Mouse (Mus musculus): ENCODE measurements around the gene Tmem135. TPM values are rescaled to one million over a fixed set of nuclear protein-coding genes. Genes with fewer than 3 reads are reported as not detected.

The Tmem135 gene
- polyA plus RNA-seq, 1 experiment from 2014 or later = 14.9 TPM

DNA sequence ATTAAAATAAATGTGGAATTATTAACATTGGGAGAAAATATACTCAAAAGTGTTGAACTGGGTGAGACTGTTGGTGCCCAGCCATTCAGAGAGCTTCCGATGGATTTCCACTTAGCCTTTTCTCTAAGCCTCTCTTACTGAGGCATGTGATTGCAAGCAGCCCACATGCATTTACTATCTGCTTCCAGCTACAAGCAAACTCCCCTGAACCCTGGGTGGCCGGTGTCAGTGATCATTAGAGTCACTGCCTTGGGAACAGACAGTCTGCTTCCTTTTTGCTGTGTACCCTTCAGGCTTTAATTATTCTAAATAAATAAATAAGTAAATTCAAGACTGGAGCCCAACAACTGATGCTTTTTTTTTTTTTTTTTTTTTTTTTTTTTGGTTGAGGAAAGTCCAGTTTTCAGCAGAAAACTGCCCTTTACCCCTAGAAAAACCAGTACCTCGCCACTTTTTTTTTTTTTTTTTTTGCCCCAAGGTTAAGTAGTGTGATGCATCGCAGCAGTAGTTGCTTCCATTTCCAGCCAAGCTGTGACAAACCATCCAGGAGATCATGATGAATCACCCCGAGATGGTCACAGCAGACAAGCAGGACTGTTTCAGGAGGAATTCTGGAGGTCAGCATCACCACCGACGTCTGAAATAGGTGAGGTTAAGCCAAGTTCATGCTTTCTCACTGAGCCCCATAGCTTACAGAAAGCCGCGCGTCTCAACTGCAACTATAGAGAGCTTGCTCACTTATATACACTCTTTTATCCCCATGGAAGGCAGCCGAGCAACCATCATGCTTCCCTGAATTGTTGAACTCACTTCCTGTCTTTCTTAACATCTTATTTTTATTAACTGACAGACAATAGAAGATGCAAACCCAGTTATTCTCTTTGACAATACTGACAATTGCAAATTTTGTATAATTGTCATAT is 22.0 kb upstream of the Tmem135 start:
- H3K4me3 ChIP-seq = no peak overlapping the region
- DNase-seq (ENCODE audit: low spot score) = no peak
- H3K27ac ChIP-seq = no peak overlapping the region
- no peaks in the 10 kb centered on the region for H3K9me3 ChIP-seq
- WGBS = 69% methylated on average over 11 of the region's 11 CpGs
- H3K36me3 ChIP-seq = no peaks in the 10 kb centered on the region
- peaks cover 17% of the 10 kb centered on the region; the same call in 1 of the 2 replicates for H3K4me1 ChIP-seq (replicated peaks)
- no peaks in the 10 kb centered on the region for H3K27me3 ChIP-seq (ENCODE audit: insufficient read depth, poor library complexity, severe bottlenecking)

DNA sequence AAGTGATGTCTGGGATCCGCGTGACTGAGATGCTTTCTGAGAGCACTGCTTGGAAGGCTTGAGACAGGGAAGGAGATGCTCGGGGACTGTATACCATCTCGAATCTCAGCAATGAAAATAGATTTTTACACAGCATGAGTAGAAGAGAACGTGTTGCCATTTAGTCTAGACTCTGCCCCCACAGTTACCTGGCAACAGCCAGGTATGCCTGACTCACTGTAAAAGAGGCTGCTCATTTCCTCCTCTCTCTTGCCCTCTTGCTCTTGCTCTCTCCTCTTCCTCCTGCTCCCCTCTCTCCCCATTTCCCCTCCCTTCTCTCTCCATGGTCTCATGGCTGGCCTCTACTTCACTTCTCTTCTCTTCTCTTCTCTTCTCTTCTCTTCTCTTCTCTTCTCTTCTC is 20.6 kb upstream of the Tmem135 start:
- DNase-seq (ENCODE audit: low spot score) = no peak
- Histone ChIP-seq H3K4me3 (no peak overlapping the region), H3K36me3 (no peaks in the 10 kb centered on the region), H3K27me3 (ENCODE audit: insufficient read depth, poor library complexity, severe bottlenecking) (no peaks in the 10 kb centered on the region), H3K9me3 (no peaks in the 10 kb centered on the region), H3K4me1 (replicated peaks) (peaks cover 17% of the 10 kb centered on the region; the same call in 1 of the 2 replicates), H3K27ac (no peak overlapping the region)
- 87% methylated on average over 5 of the region's 5 CpGs for WGBS

DNA sequence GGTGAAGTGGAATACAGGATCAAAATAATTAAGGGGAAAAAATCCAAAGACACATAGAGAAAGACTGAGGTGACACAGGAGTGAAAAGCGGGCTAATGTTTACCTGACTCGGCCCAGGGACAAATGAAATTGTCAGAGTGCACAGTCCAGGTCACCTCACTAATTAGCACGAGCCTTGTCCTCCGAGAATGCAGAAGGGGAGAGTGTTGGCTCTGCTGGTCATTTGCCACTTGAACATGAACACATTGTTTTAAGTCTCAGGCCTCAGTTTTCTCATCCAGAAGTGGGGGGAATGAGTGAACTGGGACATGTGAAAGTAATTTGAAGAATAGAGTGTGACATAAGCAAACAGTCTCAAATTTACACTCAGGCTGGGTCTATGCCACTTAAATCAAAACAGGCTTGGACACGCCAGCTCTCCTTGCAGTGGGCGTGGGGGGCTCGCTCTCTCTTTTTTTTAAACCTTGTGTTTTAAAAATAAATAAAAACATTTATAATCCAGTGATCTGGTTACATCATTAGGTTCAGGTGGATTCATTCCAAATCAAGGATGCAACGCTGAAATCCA is 19.8 kb upstream of the Tmem135 start:
- Histone ChIP-seq H3K9me3 (no peaks in the 10 kb centered on the region), H3K27me3 (ENCODE audit: insufficient read depth, poor library complexity, severe bottlenecking) (no peaks in the 10 kb centered on the region), H3K4me3 (no peak overlapping the region), H3K36me3 (no peaks in the 10 kb centered on the region), H3K27ac (no peak overlapping the region), H3K4me1 (replicated peaks) (peaks cover 17% of the 10 kb centered on the region; the same call in 1 of the 2 replicates)
- WGBS = 55% methylated on average over 8 of the region's 8 CpGs
- DNase-seq (ENCODE audit: low spot score) = no peak

DNA sequence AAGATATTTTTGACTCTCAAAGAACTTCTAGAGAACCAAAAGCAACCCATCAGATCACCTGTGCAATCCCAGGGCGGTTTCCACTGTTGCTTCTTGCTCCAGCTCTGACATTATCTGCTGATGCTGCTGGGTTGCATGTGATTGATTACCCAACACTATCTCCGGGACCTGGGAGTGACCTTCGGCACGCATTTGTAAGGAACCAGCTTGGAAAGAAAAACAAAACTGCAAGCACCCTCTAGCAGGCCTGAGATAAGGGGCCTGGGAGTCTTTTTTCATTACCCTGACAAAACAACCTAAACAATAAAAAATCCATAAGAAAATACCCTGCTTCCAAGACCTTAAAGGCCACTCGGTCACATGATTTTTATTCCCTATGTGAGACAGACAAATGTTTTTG is 19.2 kb upstream of the Tmem135 start:
- H3K4me3 ChIP-seq = no peak overlapping the region
- H3K4me1 ChIP-seq (replicated peaks) = peaks cover 17% of the 10 kb centered on the region
- H3K9me3 ChIP-seq = no peaks in the 10 kb centered on the region
- H3K27me3 ChIP-seq (ENCODE audit: insufficient read depth, poor library complexity, severe bottlenecking) = no peaks in the 10 kb centered on the region
- no peak for DNase-seq (ENCODE audit: low spot score)
- H3K27ac ChIP-seq = no peak overlapping the region
- H3K36me3 ChIP-seq = no peaks in the 10 kb centered on the region
- 19% methylated on average over 5 of the region's 5 CpGs for WGBS

DNA sequence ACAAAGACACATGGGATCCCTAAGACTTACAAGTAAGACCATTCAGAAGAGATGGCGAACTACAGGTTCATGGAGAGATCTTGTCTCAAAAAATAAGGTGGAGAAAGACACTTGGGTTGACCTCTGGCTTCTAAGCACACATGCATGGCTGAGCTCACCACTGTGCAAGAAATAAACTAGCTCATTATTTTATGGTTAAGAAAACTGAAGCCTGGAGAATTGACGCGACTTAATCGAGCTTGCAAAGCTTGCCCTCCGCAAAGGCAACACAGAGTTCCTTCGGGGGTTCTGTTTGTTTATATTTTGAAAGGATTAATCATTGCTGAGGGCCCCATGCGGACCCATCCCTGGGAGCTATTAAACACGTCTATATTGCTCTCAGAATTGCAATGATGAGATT is 18.6 kb upstream of the Tmem135 start:
- H3K27ac ChIP-seq = no peak overlapping the region
- peaks cover 20% of the 10 kb centered on the region for H3K4me1 ChIP-seq (replicated peaks)
- H3K27me3 ChIP-seq (ENCODE audit: insufficient read depth, poor library complexity, severe bottlenecking) = no peaks in the 10 kb centered on the region
- 50% methylated on average over 8 of the region's 8 CpGs for WGBS
- no peak overlapping the region for H3K4me3 ChIP-seq
- no peaks in the 10 kb centered on the region for H3K9me3 ChIP-seq
- no peak for DNase-seq (ENCODE audit: low spot score)
- no peaks in the 10 kb centered on the region for H3K36me3 ChIP-seq

DNA sequence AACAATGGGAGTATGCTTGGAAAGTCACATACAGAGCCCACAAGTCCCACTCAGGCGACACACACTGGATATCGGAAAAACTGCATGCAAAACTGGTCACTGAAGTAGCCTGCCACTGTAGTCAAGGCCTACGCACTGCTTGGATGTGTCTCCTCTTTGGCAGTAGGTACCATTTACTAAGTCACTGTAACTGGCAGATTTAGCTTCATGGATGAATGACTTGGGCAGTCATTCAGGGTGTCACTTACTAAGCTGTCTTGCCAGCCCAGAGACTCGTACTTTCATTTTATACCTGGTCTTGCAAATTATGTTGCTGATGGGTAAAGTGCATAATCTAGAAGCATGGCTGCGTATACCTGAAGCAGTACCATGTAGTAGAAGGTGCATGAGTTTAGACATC is 17.3 kb upstream of the Tmem135 start:
- H3K27me3 ChIP-seq (ENCODE audit: insufficient read depth, poor library complexity, severe bottlenecking) = 0 out of 2 replicates have a peak, but pooled peaks cover 3% of the 10 kb centered on the region
- no peaks in the 10 kb centered on the region for H3K9me3 ChIP-seq
- peaks cover 20% of the 10 kb centered on the region for H3K4me1 ChIP-seq (replicated peaks)
- no peak overlapping the region for H3K27ac ChIP-seq
- WGBS = 93% methylated on average over 5 of the region's 5 CpGs
- no peak for DNase-seq (ENCODE audit: low spot score)
- no peak overlapping the region for H3K4me3 ChIP-seq
- no peaks in the 10 kb centered on the region for H3K36me3 ChIP-seq

DNA sequence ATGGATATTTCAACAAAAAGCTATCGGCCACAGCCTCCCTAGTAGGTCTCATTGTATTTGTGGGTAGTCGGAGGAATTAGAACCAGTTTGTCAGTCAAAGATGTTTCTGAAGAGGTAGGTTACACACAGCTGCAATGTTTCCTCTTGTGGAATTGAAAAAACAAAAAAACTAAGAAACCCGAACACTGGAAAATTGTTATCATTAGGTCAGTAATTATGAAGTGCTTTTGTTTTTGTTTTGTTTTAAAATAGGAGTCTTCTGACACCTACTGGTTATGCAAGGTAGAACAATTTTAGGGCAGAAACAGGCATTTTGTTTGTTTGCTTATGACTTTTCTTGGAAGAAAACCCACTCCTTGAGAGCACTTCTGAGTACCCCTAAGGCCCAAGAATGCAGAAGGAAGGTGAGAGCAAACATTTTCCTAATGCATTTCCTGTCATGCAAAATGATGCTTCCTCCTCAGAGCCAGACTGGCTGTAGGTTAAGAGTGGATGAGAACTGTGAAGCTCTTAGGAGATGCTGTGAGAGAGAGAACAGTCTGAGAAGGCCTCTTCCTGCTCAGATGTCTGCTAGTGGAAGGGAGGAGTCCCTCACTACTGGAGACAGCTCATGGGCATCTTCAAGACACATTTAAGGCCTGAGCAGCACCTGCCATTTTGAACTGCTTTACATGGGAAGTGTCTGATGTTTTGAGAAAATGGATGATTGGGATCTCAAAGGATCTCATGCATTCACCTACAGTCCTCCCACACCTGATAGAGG is 15.1 kb upstream of the Tmem135 start:
- no peaks in the 10 kb centered on the region for H3K9me3 ChIP-seq
- H3K4me3 ChIP-seq = no peak overlapping the region
- no peak overlapping the region for H3K27ac ChIP-seq
- no peak for DNase-seq (ENCODE audit: low spot score)
- 0 out of 2 replicates have a peak, but pooled peaks cover 3% of the 10 kb centered on the region for H3K27me3 ChIP-seq (ENCODE audit: insufficient read depth, poor library complexity, severe bottlenecking)
- H3K4me1 ChIP-seq (replicated peaks) = peaks cover 16% of the 10 kb centered on the region
- WGBS = 68% methylated on average over 3 of the region's 3 CpGs
- H3K36me3 ChIP-seq = no peaks in the 10 kb centered on the region

DNA sequence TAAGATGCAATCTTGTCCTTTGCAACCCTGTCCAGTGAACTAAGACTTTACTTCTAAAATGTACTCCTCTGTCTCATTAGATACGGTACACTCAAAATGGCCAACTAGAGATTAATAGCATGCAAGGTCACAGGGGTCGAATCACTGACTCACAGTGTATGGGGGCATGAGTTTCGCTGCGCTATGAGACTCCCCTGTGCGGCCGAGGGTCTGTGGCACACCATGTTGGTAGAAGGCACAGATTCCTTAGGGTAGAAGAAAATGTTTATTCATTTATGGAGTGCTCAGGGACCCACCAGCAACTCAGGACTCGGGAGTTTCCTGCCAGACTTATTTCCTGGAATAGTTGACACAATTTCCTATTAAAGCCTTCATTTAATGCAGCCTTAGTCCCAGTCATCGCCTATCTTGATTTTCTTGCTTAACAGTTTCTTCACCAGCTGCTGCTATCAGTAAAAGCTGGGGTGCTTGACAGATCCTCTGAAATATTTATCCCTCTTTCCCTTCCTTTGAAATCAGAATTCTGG is 14.2 kb upstream of the Tmem135 start:
- H3K4me3 ChIP-seq = no peak overlapping the region
- 0 out of 2 replicates have a peak, but pooled peaks cover 3% of the 10 kb centered on the region for H3K27me3 ChIP-seq (ENCODE audit: insufficient read depth, poor library complexity, severe bottlenecking)
- H3K36me3 ChIP-seq = no peaks in the 10 kb centered on the region
- no peak overlapping the region for H3K27ac ChIP-seq
- peaks cover 9% of the 10 kb centered on the region for H3K4me1 ChIP-seq (replicated peaks)
- no peaks in the 10 kb centered on the region for H3K9me3 ChIP-seq
- no peak for DNase-seq (ENCODE audit: low spot score)
- WGBS = 73% methylated on average over 8 of the region's 8 CpGs

DNA sequence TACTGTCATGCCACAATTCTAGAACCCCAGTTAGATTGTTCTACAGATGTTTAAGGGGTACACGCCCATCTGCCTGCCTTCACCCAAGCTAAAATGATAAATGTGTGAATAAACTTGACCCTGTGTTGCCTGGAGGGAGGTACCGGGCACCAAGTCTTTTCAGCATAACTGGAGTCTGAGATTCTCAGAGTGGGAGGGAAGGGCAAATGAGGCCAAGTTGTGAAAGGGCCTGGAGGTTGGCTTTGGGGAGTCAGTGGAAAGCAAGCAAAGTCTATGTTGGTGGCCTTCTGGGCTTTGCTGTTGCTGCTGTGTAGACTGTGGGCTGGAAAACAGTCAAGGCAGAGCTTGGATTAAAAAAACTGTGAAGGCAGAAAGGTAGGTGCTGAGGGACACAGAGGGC is 13.7 kb upstream of the Tmem135 start:
- 78% methylated on average over 2 of the region's 2 CpGs for WGBS

DNA sequence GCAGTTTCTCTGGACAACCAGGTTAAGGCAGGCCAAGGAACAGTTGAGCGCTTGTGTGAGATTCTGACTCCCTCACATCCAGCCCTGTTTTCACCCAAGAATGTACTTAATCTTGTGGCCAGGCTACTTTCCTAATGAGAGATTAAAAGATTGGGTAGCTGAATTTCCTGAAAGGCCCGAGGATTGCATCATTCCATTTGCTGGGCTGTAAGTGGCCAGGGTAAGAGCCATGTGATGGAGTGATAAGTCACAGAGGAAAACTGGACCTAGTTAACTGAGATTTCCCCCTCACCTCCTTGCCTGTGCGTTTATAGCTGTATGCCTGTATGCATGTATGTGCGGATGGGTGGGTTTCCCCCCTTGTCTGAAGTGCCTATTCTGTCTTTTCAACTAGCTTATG is 12.0 kb upstream of the Tmem135 start:
- Histone ChIP-seq H3K27me3 (ENCODE audit: insufficient read depth, poor library complexity, severe bottlenecking) (0 out of 2 replicates have a peak, but pooled peaks cover 3% of the 10 kb centered on the region), H3K27ac (no peak overlapping the region), H3K4me1 (replicated peaks) (peaks cover 3% of the 10 kb centered on the region), H3K36me3 (peaks cover 5% of the 10 kb centered on the region; the same call in 1 of the 2 replicates), H3K4me3 (no peak overlapping the region), H3K9me3 (no peaks in the 10 kb centered on the region)
- WGBS = 85% methylated on average over 4 of the region's 4 CpGs
- no peak for DNase-seq (ENCODE audit: low spot score)

More for the DNA sequence above, 13.7 kb upstream of the Tmem135 start:
- Histone ChIP-seq H3K4me3 (no peak overlapping the region), H3K4me1 (replicated peaks) (peaks cover 4% of the 10 kb centered on the region), H3K36me3 (0 out of 2 replicates have a peak, but pooled peaks cover under 1% of the 10 kb centered on the region), H3K27ac (peak overlapping the region; percentile 30; the same call in 1 of the 2 replicates), H3K27me3 (ENCODE audit: insufficient read depth, poor library complexity, severe bottlenecking) (0 out of 2 replicates have a peak, but pooled peaks cover 3% of the 10 kb centered on the region), H3K9me3 (no peaks in the 10 kb centered on the region)
- no peak for DNase-seq (ENCODE audit: low spot score)

DNA sequence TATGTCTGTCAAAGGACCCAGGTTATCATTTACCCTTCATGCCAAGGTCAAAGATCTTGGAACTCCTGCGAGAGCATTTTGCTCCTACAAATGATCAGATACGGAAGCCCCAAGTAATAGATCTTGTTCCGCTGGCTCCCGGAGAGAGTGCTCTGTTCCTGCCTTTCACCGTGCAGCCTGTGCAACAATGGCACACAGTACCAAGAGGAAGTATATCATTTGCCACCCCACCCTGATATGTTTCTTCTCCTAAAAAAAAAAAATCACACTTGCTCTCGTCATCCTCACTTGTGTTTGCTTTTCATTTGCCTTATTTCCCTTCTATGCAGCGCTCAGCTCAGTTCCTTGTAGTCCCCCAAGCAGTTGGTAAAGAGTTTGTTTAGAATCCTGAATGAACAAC is 8.1 kb upstream of the Tmem135 start:
- 87% methylated on average over 7 of the region's 7 CpGs for WGBS
- peaks cover 20% of the 10 kb centered on the region for H3K36me3 ChIP-seq
- peaks cover 4% of the 10 kb centered on the region; the same call in 1 of the 2 replicates for H3K27me3 ChIP-seq (ENCODE audit: insufficient read depth, poor library complexity, severe bottlenecking)
- no peak overlapping the region for H3K27ac ChIP-seq
- H3K4me3 ChIP-seq = no peak overlapping the region
- no peaks in the 10 kb centered on the region for H3K9me3 ChIP-seq
- H3K4me1 ChIP-seq (replicated peaks) = peaks cover 4% of the 10 kb centered on the region; the same call in 1 of the 2 replicates
- no peak for DNase-seq (ENCODE audit: low spot score)

DNA sequence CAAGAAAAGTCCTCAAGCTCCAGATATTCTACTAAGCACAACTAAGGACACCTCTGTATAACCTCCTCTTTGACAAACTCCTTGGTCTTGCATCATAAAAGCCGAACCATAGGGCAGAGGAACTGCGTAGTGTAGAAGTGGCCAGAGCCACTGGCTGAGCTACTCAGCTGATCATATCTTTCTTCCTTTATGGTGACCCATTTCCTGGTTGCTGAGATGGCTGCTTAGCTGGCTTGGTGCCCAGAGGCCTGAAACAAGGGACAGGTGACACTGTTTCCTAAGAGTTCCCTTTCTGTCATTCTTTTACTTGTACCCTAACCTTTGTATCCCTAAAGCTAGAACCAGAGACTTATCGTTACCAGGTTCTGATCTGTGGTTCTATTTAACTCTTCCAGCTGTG is 7.3 kb upstream of the Tmem135 start:
- Histone ChIP-seq H3K36me3 (peaks cover 23% of the 10 kb centered on the region), H3K27me3 (ENCODE audit: insufficient read depth, poor library complexity, severe bottlenecking) (peaks cover 5% of the 10 kb centered on the region; the same call in 1 of the 2 replicates), H3K27ac (no peak overlapping the region), H3K9me3 (no peaks in the 10 kb centered on the region), H3K4me1 (replicated peaks) (peaks cover 4% of the 10 kb centered on the region), H3K4me3 (no peak overlapping the region)
- no peak for DNase-seq (ENCODE audit: low spot score)
- WGBS = 91% methylated on average over 3 of the region's 3 CpGs

All from hindbrain, embryonic 10.5 days (tissue).